Mouse (Mus musculus) liver, adult 2 months (tissue): ENCODE measurements at regions not wholly inside any gene's neighbourhood (a gene's known extent, or its start where the extent isn't known, plus 50 kb on each side); places are given as distances from the start of the nearest gene placed in this dataset.

Source experiments
- DNase-seq: peaks from one replicate; pipeline ENCODE4 v3.0.0-alpha.2; 2011; ENCODE audit warnings: low read depth, low spot score; ENCODE audit errors: extremely low read depth
- H3K27ac ChIP-seq: fragments of 200-500 bp; replicated peaks from 2 replicates; pipeline ENCODE4 v1.5.1; 2012; ENCODE audit warnings: low read depth, mild to moderate bottlenecking, control low read depth, inconsistent platforms, low read length; ENCODE audit not compliant: insufficient read depth
- H3K27me3 ChIP-seq: fragments of 200-500 bp; 2 replicates; pipeline ENCODE4 v1.6.1; 2012; ENCODE audit warnings: mild to moderate bottlenecking, moderate library complexity, low read length, inconsistent platforms; ENCODE audit not compliant: control insufficient read depth, insufficient read depth
- H3K36me3 ChIP-seq: fragments of 200-500 bp; 2 replicates; pipeline ENCODE4 v1.6.1; 2012; ENCODE audit warnings: low read length, inconsistent platforms; ENCODE audit not compliant: control insufficient read depth, insufficient read depth
- H3K4me1 ChIP-seq: fragments of 200-500 bp; 2 replicates; pipeline ENCODE4 v1.6.1; 2011; ENCODE audit warnings: low read length; ENCODE audit not compliant: control insufficient read depth, insufficient read depth
- H3K4me3 ChIP-seq: fragments of 200-500 bp; 2 replicates; pipeline ENCODE4 v1.5.1; 2011; ENCODE audit warnings: low read depth, mild to moderate bottlenecking, control low read depth, low read length, moderate library complexity; ENCODE audit not compliant: insufficient read depth
- H3K79me2 ChIP-seq: fragments of 200-500 bp; 2 replicates; pipeline ENCODE4 v1.6.1; 2012; ENCODE audit warnings: inconsistent platforms, mild to moderate bottlenecking, low read length, moderate library complexity; ENCODE audit not compliant: control insufficient read depth, insufficient read depth
- H3K9ac ChIP-seq: fragments of 200-500 bp; 2 replicates; pipeline ENCODE4 v1.6.1; 2012; ENCODE audit warnings: low read depth, mild to moderate bottlenecking, control low read depth, inconsistent platforms, low read length
- CTCF ChIP-seq: fragments of 200-500 bp; IDR thresholded peaks from 2 replicates; pipeline ENCODE4 v1.5.1; 2011; ENCODE audit warnings: low read depth, low read length, control low read depth
- POLR2A ChIP-seq: fragments of 200-500 bp; IDR thresholded peaks from 2 replicates; pipeline ENCODE4 v1.6.1; 2011; ENCODE audit warnings: low read length, control low read depth; ENCODE audit not compliant: insufficient read depth; ENCODE audit errors: extremely low read depth
- WGBS: fragments of 180-500 bp; shearing (Covaris S2); methylation state at CpG from one replicate; pipeline ENCODE4 v1.1.7; 2018; 5-methylcytosine and 5-hydroxymethylcytosine counted together

DNA sequence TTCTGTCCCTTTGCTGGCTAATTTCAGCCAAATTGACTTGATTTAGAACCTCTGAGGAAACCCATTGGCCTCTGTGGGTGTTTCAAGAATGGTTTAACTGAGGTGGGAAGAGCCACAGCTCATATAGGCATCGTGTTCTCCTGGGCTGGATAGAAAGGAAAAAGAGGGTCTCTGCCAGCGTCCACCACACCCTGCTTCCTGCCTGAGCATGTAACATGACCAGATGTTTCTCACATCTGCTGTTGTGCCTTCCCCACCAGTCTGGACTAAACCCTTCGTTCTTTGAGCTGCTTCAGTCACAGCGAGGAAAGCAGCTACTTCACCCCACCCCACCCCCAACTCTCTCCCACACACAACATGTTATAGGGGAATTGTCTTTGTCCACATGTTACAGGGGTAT is 366.3 kb upstream of the Trib2 start:
- Histone ChIP-seq H3K27ac (no peak overlapping the region), H3K4me3 (no peak overlapping the region), H3K9ac (no peak overlapping the region), H3K4me1 (no peaks in the 10 kb centered on the region), H3K36me3 (no peaks in the 10 kb centered on the region), H3K79me2 (no peaks in the 10 kb centered on the region), H3K27me3 (no peaks in the 10 kb centered on the region)
- WGBS, result 69% methylated on average over 4 of the region's 4 CpGs
- DNase-seq, result no peak
- no peak for TF ChIP-seq POLR2A
- no peak for TF ChIP-seq CTCF

GRCm38 (mm10) chr12:16181599-16181998 is 364.9 kb upstream of the Trib2 start:
- TF ChIP-seq POLR2A, result no peak
- TF ChIP-seq CTCF, result no peak
- H3K36me3 ChIP-seq, result no peaks in the 10 kb centered on the region
- no peaks in the 10 kb centered on the region for H3K4me1 ChIP-seq
- 92% methylated on average over 5 of the region's 5 CpGs for WGBS
- H3K9ac ChIP-seq, result no peak overlapping the region
- no peaks in the 10 kb centered on the region for H3K79me2 ChIP-seq
- H3K27ac ChIP-seq, result no peak overlapping the region
- DNase-seq, result no peak
- no peak overlapping the region for H3K4me3 ChIP-seq
- H3K27me3 ChIP-seq, result no peaks in the 10 kb centered on the region

DNA sequence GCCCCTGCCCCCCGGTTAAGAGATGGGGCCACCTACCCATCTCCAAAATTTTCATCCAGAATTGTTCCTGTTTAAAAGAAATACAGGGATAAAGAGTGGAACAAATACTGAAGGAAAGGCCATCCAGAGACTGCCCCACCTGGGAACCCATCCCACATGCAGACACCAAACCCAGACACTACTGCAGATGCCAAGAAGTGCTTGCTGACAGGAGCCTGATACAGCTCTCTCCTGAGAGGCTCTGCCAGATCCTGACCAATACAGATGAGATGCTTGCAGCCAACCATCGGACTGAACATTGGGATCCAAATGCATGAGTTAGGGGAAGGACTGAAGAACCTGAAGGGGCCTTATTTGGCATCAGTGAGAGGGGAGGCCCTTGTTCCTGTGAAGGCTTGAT is 363.2 kb upstream of the Trib2 start:
- Histone ChIP-seq H3K27ac (no peak overlapping the region), H3K79me2 (no peaks in the 10 kb centered on the region), H3K4me3 (no peak overlapping the region), H3K4me1 (no peaks in the 10 kb centered on the region), H3K9ac (no peak overlapping the region), H3K36me3 (no peaks in the 10 kb centered on the region), H3K27me3 (no peaks in the 10 kb centered on the region)
- TF ChIP-seq CTCF, result no peak
- no peak for TF ChIP-seq POLR2A
- no peak for DNase-seq
- WGBS, result 89% methylated on average over 2 of the region's 2 CpGs

GRCm38 (mm10) chr12:16176326-16176725 is 359.6 kb upstream of the Trib2 start:
- Histone ChIP-seq H3K9ac (no peak overlapping the region), H3K4me1 (no peaks in the 10 kb centered on the region), H3K79me2 (no peaks in the 10 kb centered on the region), H3K36me3 (no peaks in the 10 kb centered on the region), H3K27me3 (no peaks in the 10 kb centered on the region), H3K4me3 (no peak overlapping the region), H3K27ac (no peak overlapping the region)
- no peak for TF ChIP-seq POLR2A
- no peak for TF ChIP-seq CTCF
- DNase-seq, result no peak
- WGBS, result 83% methylated on average over 1 of the region's 1 CpGs

- Histone ChIP-seq H3K9ac (no peak overlapping the region), H3K4me3 (no peak overlapping the region), H3K4me1 (no peaks in the 10 kb centered on the region), H3K27ac (no peak overlapping the region), H3K36me3 (no peaks in the 10 kb centered on the region), H3K27me3 (no peaks in the 10 kb centered on the region), H3K79me2 (no peaks in the 10 kb centered on the region)
- TF ChIP-seq CTCF (no peak), POLR2A (no peak)
- 95% methylated on average over 2 of the region's 2 CpGs for WGBS
- no peak for DNase-seq
Measured at GRCm38 (mm10) chr12:16172176-16172575, 355.5 kb upstream of the Trib2 start.

GRCm38 (mm10) chr12:16171636-16172035 is 354.9 kb upstream of the Trib2 start:
- H3K27ac ChIP-seq, result no peak overlapping the region
- no peaks in the 10 kb centered on the region for H3K36me3 ChIP-seq
- TF ChIP-seq CTCF (no peak), POLR2A (no peak)
- H3K79me2 ChIP-seq, result no peaks in the 10 kb centered on the region
- DNase-seq, result no peak
- H3K4me1 ChIP-seq, result no peaks in the 10 kb centered on the region
- H3K4me3 ChIP-seq, result no peak overlapping the region
- no peaks in the 10 kb centered on the region for H3K27me3 ChIP-seq
- no peak overlapping the region for H3K9ac ChIP-seq
- 76% methylated on average over 5 of the region's 5 CpGs for WGBS
